In the genomic region with DNA sequence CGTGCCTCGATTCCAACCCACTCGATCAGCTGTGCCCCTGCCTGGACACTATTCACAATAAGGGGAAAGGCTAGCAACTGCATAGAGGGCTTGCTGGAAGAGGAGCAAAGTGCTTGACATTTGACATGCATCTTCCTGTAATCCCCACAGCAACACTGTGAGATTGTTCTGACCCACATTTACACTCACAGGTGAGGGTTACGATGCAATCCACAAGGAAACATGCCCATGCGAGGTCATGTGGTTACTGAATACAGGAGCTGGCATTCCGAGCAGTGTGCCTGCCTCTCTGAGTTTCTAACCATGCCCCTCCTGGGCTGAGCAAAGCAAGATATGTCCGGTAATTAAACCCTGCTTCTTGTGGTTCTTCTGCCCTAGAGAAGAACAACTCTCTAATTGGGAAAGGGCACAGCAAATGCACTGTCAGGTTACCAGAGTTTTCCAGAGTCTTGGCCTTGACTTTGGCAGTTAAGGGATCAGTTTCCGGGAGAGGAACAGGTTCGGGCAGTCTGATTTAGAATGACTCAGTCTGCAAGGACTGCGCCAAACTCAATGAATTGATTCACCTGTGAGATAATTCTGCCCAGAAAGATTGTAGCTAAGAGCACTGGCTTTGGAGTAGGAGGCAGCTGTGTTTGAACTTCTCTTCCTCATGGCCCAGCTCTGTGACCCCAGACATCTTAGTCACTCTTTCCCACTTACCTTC, we compare ENCODE assay signal across 10 mouse cellular contexts.
DNase-seq lines count a peak whose midpoint lies in the region; ATAC-seq and TF ChIP-seq lines count a peak whose summit lies in the region.
"Had no signal": no experiment of that assay in that cellular context is flagged by ENCODE, and none has a peak within 500 bp of the region (broad histone marks: within the 10 kb centered on the region; RNA-seq: fewer than 3 reads in every experiment).

No protein-coding gene starts in this region.

- no peak overlapping the region for H3K4me3 ChIP-seq in layer of hippocampus, adult 2 months
- H3K4me3 ChIP-seq in intestine, embryonic 15.5 days (replicated peaks), result no peak overlapping the region
- H3K4me3 ChIP-seq in stomach, postnatal 0 days (ENCODE audit: low read depth, low read length), result no peak overlapping the region
- H3K4me3 ChIP-seq: liver, embryonic 13.5 days had no signal

- H3K9ac ChIP-seq in intestine, embryonic 15.5 days, result no peak overlapping the region
- H3K9ac ChIP-seq in stomach, postnatal 0 days (ENCODE audit: low read length), result no peak overlapping the region; the same call in 1 of the 2 replicates
- H3K9ac ChIP-seq: liver, embryonic 13.5 days had no signal

- H3K4me2 ChIP-seq in intestine, embryonic 15.5 days (replicated peaks), result no peak overlapping the region
- H3K4me2 ChIP-seq in stomach, postnatal 0 days (replicated peaks; ENCODE audit: low read depth), result no peak overlapping the region
- H3K4me2 ChIP-seq: liver, embryonic 13.5 days had no signal

- H3K27ac ChIP-seq in layer of hippocampus, adult 2 months, result peak overlapping the region; percentile 98
- H3K27ac ChIP-seq in intestine, embryonic 15.5 days, result peak overlapping the region; percentile 61
- H3K27ac ChIP-seq in stomach, postnatal 0 days (replicated peaks), result peak overlapping the region; percentile 97
- H3K27ac ChIP-seq: liver, embryonic 13.5 days had no signal

- TF ChIP-seq CTCF in layer of hippocampus, adult 2 months (conservative IDR thresholded peaks at IDR 0.05), result no peak
- TF ChIP-seq CTCF in stomach, postnatal 0 days (IDR thresholded peaks at IDR 0.05; ENCODE audit: low read depth), result no peak

- no peaks in the 10 kb centered on the region for H3K9me3 ChIP-seq in intestine, embryonic 15.5 days
- no peaks in the 10 kb centered on the region for H3K9me3 ChIP-seq in stomach, postnatal 0 days (ENCODE audit: control insufficient read depth, low read length)
- H3K9me3 ChIP-seq: liver, embryonic 13.5 days had no signal

- peaks cover 49% of the 10 kb centered on the region for H3K4me1 ChIP-seq in intestine, embryonic 15.5 days (replicated peaks)
- peaks cover 18% of the 10 kb centered on the region for H3K4me1 ChIP-seq in stomach, postnatal 0 days (replicated peaks; ENCODE audit: control insufficient read depth, insufficient read depth)

- H3K36me3 ChIP-seq in intestine, embryonic 15.5 days, result no peaks in the 10 kb centered on the region
- H3K36me3 ChIP-seq in stomach, postnatal 0 days (ENCODE audit: control insufficient read depth, insufficient read depth, low read length), result no peaks in the 10 kb centered on the region
- H3K36me3 ChIP-seq: liver, embryonic 13.5 days had no signal

- no peaks in the 10 kb centered on the region for H3K27me3 ChIP-seq in intestine, embryonic 15.5 days (replicated peaks)
- no peaks in the 10 kb centered on the region for H3K27me3 ChIP-seq in stomach, postnatal 0 days (ENCODE audit: control insufficient read depth, insufficient read depth, low read length)

- peak; percentile 21; the same call in 1 of the 2 replicates for ATAC-seq in intestine, embryonic 15.5 days
- ATAC-seq in stomach, postnatal 0 days (ENCODE audit: low FRiP score, low TSS enrichment), result peak; percentile 53
- no peak for ATAC-seq in erythroblast, adult 5-6 weeks (replicated peaks; ENCODE audit: low FRiP score, poor library complexity, severe bottlenecking)

- TF ChIP-seq EP300 in stomach, postnatal 0 days (optimal IDR thresholded peaks at IDR 0.05), result peak; percentile 39

- 71% methylated on average over 10 of the region's 10 CpGs for WGBS in intestine, embryonic 15.5 days
- WGBS in stomach, postnatal 0 days, result 64% methylated on average over 10 of the region's 10 CpGs

- no peak for DNase-seq in layer of hippocampus, adult 2 months (ENCODE audit: low spot score in 2 of 2)
- no peak for DNase-seq in layer of hippocampus, postnatal 36 days
- peak; percentile 33 for DNase-seq in urinary bladder, postnatal 25 days (ENCODE audit: low spot score)
- no peak for DNase-seq in urinary bladder, postnatal 4 days (ENCODE audit: low spot score in 2 of 2)
- DNase-seq in stomach, postnatal 0 days (ENCODE audit: low spot score), result peak; percentile 72
- no peak for DNase-seq in cerebellum, postnatal 4 days (ENCODE audit: low spot score in 2 of 2)
- DNase-seq: cerebellum, adult 11-12 months; liver, embryonic 13.5 days had no signal

Comparison
In these comparisons a context has a peak if more than half of its experiments do, and no peak if none do; other contexts are left out.
1. DNase-seq: peak in urinary bladder, postnatal 25 days (single experiment) and stomach, postnatal 0 days (single experiment); none in layer of hippocampus, adult 2 months (0 of 2), layer of hippocampus, postnatal 36 days (0 of 2), urinary bladder, postnatal 4 days (0 of 2) and cerebellum, postnatal 4 days (0 of 2).
2. Peak in every context shown above with its lines, with median percentiles within 50 percentile points of each other: H3K27ac ChIP-seq.